Mouse (Mus musculus) MEL (cell line): ENCODE results near the gene Plcxd3. TPM values are rescaled to one million over a fixed set of nuclear protein-coding genes. Genes with fewer than 3 reads are reported as not detected.

Experiments used
- DNase-seq: peaks from one replicate; pipeline ENCODE4 v3.0.0; 2011; ENCODE audit warnings: low read depth, low spot score
- H3K27ac ChIP-seq: 2 replicates; pipeline ENCODE4 v1.5.1; 2012; ENCODE audit warnings: low read depth, mild to moderate bottlenecking, control low read depth, low read length, moderate library complexity; ENCODE audit not compliant: control insufficient read depth
- H3K27me3 ChIP-seq, 2 experiments: fragments of 150-350 bp in 1 of 2; sonication (generic) in 1 of 2; 2 replicates each; pipeline ENCODE4 v1.6.1; 2012; ENCODE audit warnings: low read length in 2 of 2, mild to moderate bottlenecking in 2 of 2, improper control_type of control experiment in 1 of 2, moderate library complexity in 1 of 2; ENCODE audit not compliant: insufficient read depth in 2 of 2, control insufficient read depth in 1 of 2
- H3K36me3 ChIP-seq, 2 experiments: 2 replicates each; pipeline ENCODE4 v1.6.1; 2012 to 2014; ENCODE audit warnings: low read length in 2 of 2, improper control_type of control experiment in 1 of 2, inconsistent platforms in 1 of 2, mild to moderate bottlenecking in 1 of 2; ENCODE audit not compliant: insufficient read depth in 2 of 2, control insufficient read depth in 1 of 2
- H3K4me1 ChIP-seq, 2 experiments: fragments of 150-350 bp in 1 of 2; sonication (generic) in 1 of 2; 2 replicates each; pipeline ENCODE4 v1.6.1; 2012; ENCODE audit warnings: low read length in 2 of 2, improper control_type of control experiment in 1 of 2, mild to moderate bottlenecking in 1 of 2; ENCODE audit not compliant: insufficient read depth in 2 of 2, control insufficient read depth in 1 of 2
- H3K4me3 ChIP-seq, 2 experiments: fragments of 150-350 bp in 1 of 2; sonication (generic) in 1 of 2; 2 replicates each; pipeline ENCODE4 v1.5.1; 2012; ENCODE audit warnings: low read depth in 2 of 2, low read length in 2 of 2, mild to moderate bottlenecking in 2 of 2, moderate library complexity in 2 of 2, control low read depth in 1 of 2, improper control_type of control experiment in 1 of 2; ENCODE audit not compliant: control insufficient read depth in 1 of 2, insufficient read depth in 1 of 2
- H3K79me2 ChIP-seq: 2 replicates; pipeline ENCODE4 v1.6.1; 2012; ENCODE audit warnings: mild to moderate bottlenecking, low read length, moderate library complexity; ENCODE audit not compliant: control insufficient read depth, poor library complexity, insufficient read depth
- H3K9ac ChIP-seq: 2 replicates; pipeline ENCODE4 v1.6.1; 2012; ENCODE audit warnings: low read depth, mild to moderate bottlenecking, control low read depth, low read length, moderate library complexity; ENCODE audit not compliant: control insufficient read depth, poor library complexity, severe bottlenecking
- H3K9me3 ChIP-seq: fragments of 150-350 bp; sonication (generic); replicated peaks from 2 replicates; pipeline ENCODE4 v1.6.1; 2012; ENCODE audit warnings: mild to moderate bottlenecking, low read length, improper control_type of control experiment, moderate library complexity; ENCODE audit not compliant: insufficient read depth
- CHD1 ChIP-seq: IDR thresholded peaks from 2 replicates; pipeline ENCODE4 v1.6.1; 2012; ENCODE audit warnings: low read depth, mild to moderate bottlenecking, inconsistent platforms, low read length, improper control_type of control experiment
- CHD2 ChIP-seq: IDR thresholded peaks from 2 replicates; pipeline ENCODE4 v1.6.1; 2011; ENCODE audit warnings: low read length, improper control_type of control experiment
- ELF1 ChIP-seq: IDR thresholded peaks from 2 replicates; pipeline ENCODE4 v1.6.1; 2014; ENCODE audit warnings: low read depth, mild to moderate bottlenecking, inconsistent platforms, low read length, improper control_type of control experiment, moderate library complexity
- EP300 ChIP-seq, 2 experiments: IDR thresholded peaks; 2 replicates each; pipeline ENCODE4 v1.6.1; 2011; ENCODE audit warnings: improper control_type of control experiment in 2 of 2, low read length in 2 of 2, low read depth in 1 of 2, mild to moderate bottlenecking in 1 of 2
- ETS1 ChIP-seq: IDR thresholded peaks from 2 replicates; pipeline ENCODE4 v1.6.1; 2012; ENCODE audit warnings: low read depth, mild to moderate bottlenecking, inconsistent platforms, low read length, improper control_type of control experiment, moderate library complexity
- GABPA ChIP-seq: IDR thresholded peaks from 2 replicates; pipeline ENCODE4 v1.6.1; 2012; ENCODE audit warnings: low read depth, mild to moderate bottlenecking, inconsistent platforms, low read length, improper control_type of control experiment, moderate library complexity
- GATA1 ChIP-seq: IDR thresholded peaks from 2 replicates; pipeline ENCODE4 v1.6.1; 2011; ENCODE audit warnings: low read depth, low read length, improper control_type of control experiment
- HCFC1 ChIP-seq: IDR thresholded peaks from 2 replicates; pipeline ENCODE4 v1.6.1; 2012; ENCODE audit warnings: low read depth, mild to moderate bottlenecking, inconsistent platforms, low read length, improper control_type of control experiment, moderate library complexity
- JUND ChIP-seq: IDR thresholded peaks from 2 replicates; pipeline ENCODE4 v1.6.1; 2011; ENCODE audit warnings: low read depth, mild to moderate bottlenecking, improper control_type of control experiment, low read length
- KAT2A ChIP-seq: conservative IDR thresholded peaks from 2 replicates; pipeline ENCODE4 v1.6.1; 2012; ENCODE audit warnings: low read depth, low read length, improper control_type of control experiment, inconsistent platforms
- MAX ChIP-seq: IDR thresholded peaks from 2 replicates; pipeline ENCODE4 v1.6.1; 2011; ENCODE audit warnings: low read length, improper control_type of control experiment
- MAZ ChIP-seq: IDR thresholded peaks from 2 replicates; pipeline ENCODE4 v1.6.1; 2012; ENCODE audit warnings: low read depth, mild to moderate bottlenecking, inconsistent platforms, low read length, improper control_type of control experiment
- MEF2A ChIP-seq: IDR thresholded peaks from 2 replicates; pipeline ENCODE4 v1.6.1; 2014; ENCODE audit warnings: low read depth, mild to moderate bottlenecking, inconsistent platforms, low read length, improper control_type of control experiment; ENCODE audit not compliant: poor library complexity, insufficient replicate concordance, severe bottlenecking; ENCODE audit errors: extremely low read depth
- MYC ChIP-seq: IDR thresholded peaks from 2 replicates; pipeline ENCODE4 v1.6.1; 2011; ENCODE audit warnings: low read depth, mild to moderate bottlenecking, low read length, improper control_type of control experiment, moderate library complexity
- NELFE ChIP-seq: IDR thresholded peaks from 2 replicates; pipeline ENCODE4 v1.6.1; 2011; ENCODE audit warnings: low read depth, low read length, improper control_type of control experiment
- NRF1 ChIP-seq: IDR thresholded peaks from 2 replicates; pipeline ENCODE4 v1.6.1; 2014; ENCODE audit warnings: low read depth, mild to moderate bottlenecking, inconsistent platforms, low read length, improper control_type of control experiment, moderate library complexity; ENCODE audit not compliant: poor library complexity, insufficient read depth, severe bottlenecking
- POLR2AphosphoS5 ChIP-seq: IDR thresholded peaks from 2 replicates; pipeline ENCODE4 v1.6.1; 2012; ENCODE audit warnings: low read depth, borderline replicate concordance, mild to moderate bottlenecking, inconsistent platforms, low read length, moderate library complexity, mixed read lengths
- RAD21 ChIP-seq: IDR thresholded peaks from 2 replicates; pipeline ENCODE4 v1.6.1; 2011; ENCODE audit warnings: mild to moderate bottlenecking, low read depth, low read length, improper control_type of control experiment
- RCOR1 ChIP-seq: IDR thresholded peaks from 2 replicates; pipeline ENCODE4 v1.6.1; 2012; ENCODE audit warnings: low read depth, mild to moderate bottlenecking, inconsistent platforms, low read length, improper control_type of control experiment
- SIN3A ChIP-seq: IDR thresholded peaks from 2 replicates; pipeline ENCODE4 v1.6.1; 2012; ENCODE audit warnings: low read length, improper control_type of control experiment, inconsistent platforms
- SMC3 ChIP-seq: IDR thresholded peaks from 2 replicates; pipeline ENCODE4 v1.6.1; 2011; ENCODE audit warnings: low read depth, low read length, improper control_type of control experiment
- TBP ChIP-seq: IDR thresholded peaks from 2 replicates; pipeline ENCODE4 v1.8.0; 2011; ENCODE audit warnings: low read depth, low read length, improper control_type of control experiment
- USF1 ChIP-seq: IDR thresholded peaks from 2 replicates; pipeline ENCODE4 v1.6.1; 2014; ENCODE audit warnings: low read depth, mild to moderate bottlenecking, inconsistent platforms, low read length, improper control_type of control experiment, moderate library complexity
- ZC3H11A ChIP-seq: IDR thresholded peaks from 2 replicates; pipeline ENCODE4 v1.6.1; 2012; ENCODE audit warnings: low read depth, mild to moderate bottlenecking, inconsistent platforms, low read length, improper control_type of control experiment
- ZKSCAN1 ChIP-seq: IDR thresholded peaks from 2 replicates; pipeline ENCODE4 v1.6.1; 2012; ENCODE audit warnings: low read depth, mild to moderate bottlenecking, inconsistent platforms, low read length, improper control_type of control experiment, moderate library complexity
- ZMIZ1 ChIP-seq: IDR thresholded peaks from 2 replicates; pipeline ENCODE4 v1.6.1; 2012; ENCODE audit warnings: low read depth, mild to moderate bottlenecking, inconsistent platforms, low read length, improper control_type of control experiment, moderate library complexity
- ZNF384 ChIP-seq: IDR thresholded peaks from 2 replicates; pipeline ENCODE4 v1.6.1; 2012; ENCODE audit warnings: low read depth, mild to moderate bottlenecking, inconsistent platforms, low read length, improper control_type of control experiment
- polyA plus RNA-seq, 2 experiments: library from polyadenylated mRNA; stranded (reverse) in 1 of 2; unstranded in 1 of 2; fragments of >175 nt in 1 of 2; fragments of >200 nt in 1 of 2; gene quantifications; 2 replicates each; pipeline versions ENCODE4 v1.2.1 to v1.2.4; 2012; ENCODE audit warnings: low replicate concordance in 2 of 2, low read depth in 1 of 2; ENCODE audit not compliant: insufficient read length in 2 of 2, insufficient read depth in 1 of 2, missing spikeins in 1 of 2
- total RNA-seq: library from RNA; depleted of rRNA; stranded (reverse); fragments of 300-350 nt; gene quantifications from 2 replicates; pipeline ENCODE4 v1.2.3, GENCODE M21; 2012

Gene Plcxd3
- total and polyA plus RNA-seq, 3 experiments = not detected

GRCm38 (mm10) chr15:4374453-4374990, 769 bp upstream of the Plcxd3 start:
- Histone ChIP-seq H3K4me1 (no peaks in the 10 kb centered on the region), H3K9me3 (no peaks in the 10 kb centered on the region), H3K4me3 (no peak overlapping the region), H3K79me2 (no peaks in the 10 kb centered on the region), H3K36me3 (no peaks in the 10 kb centered on the region), H3K27me3 (no peaks in the 10 kb centered on the region), H3K27ac (no peak overlapping the region)
- DNase-seq = no peak
- TF ChIP-seq GABPA (no peak), KAT2A (no peak), JUND (no peak), EP300 (IDR thresholded peaks at IDR 0.05; ENCODE audit: low read depth in 1 of 2, low read length in 2 of 2) (no peak), RAD21 (no peak)
- TF ChIP-seq, all 39 proteins: peak for 0
- H3K9ac ChIP-seq = no peak overlapping the region

GRCm38 (mm10) chr15:4375031-4375422, 264 bp upstream of the Plcxd3 start:
- DNase-seq = no peak

GRCm38 (mm10) chr15:4376221-4376631, 935 bp downstream of the Plcxd3 start:
- H3K4me1 ChIP-seq = no peaks in the 10 kb centered on the region
- no peak overlapping the region for H3K27ac ChIP-seq
- no peaks in the 10 kb centered on the region for H3K9me3 ChIP-seq
- H3K27me3 ChIP-seq = no peaks in the 10 kb centered on the region
- no peak for TF ChIP-seq ZNF384
- no peak for TF ChIP-seq RCOR1
- TF ChIP-seq NRF1 = no peak
- no peak for TF ChIP-seq MAX
- no peak for TF ChIP-seq HCFC1
- no peak for TF ChIP-seq CHD1
- no peak for TF ChIP-seq MEF2A
- no peak for TF ChIP-seq USF1
- TF ChIP-seq MAZ = no peak
- TF ChIP-seq SMC3 = no peak
- TF ChIP-seq JUND = no peak
- TF ChIP-seq ZC3H11A = no peak
- no peak for TF ChIP-seq MYC
- no peak for TF ChIP-seq CHD2
- TF ChIP-seq ETS1 = no peak
- TF ChIP-seq TBP = no peak
- no peak for TF ChIP-seq SIN3A
- TF ChIP-seq GABPA = no peak
- no peak for TF ChIP-seq EP300 (IDR thresholded peaks at IDR 0.05; ENCODE audit: low read depth in 1 of 2, low read length in 2 of 2)
- no peaks in the 10 kb centered on the region for H3K79me2 ChIP-seq
- H3K36me3 ChIP-seq = no peaks in the 10 kb centered on the region
- no peak overlapping the region for H3K4me3 ChIP-seq
- H3K9ac ChIP-seq = no peak overlapping the region
- DNase-seq = no peak

More at GRCm38 (mm10) chr15:4375031-4375422, 264 bp upstream of the Plcxd3 start:
- no peaks in the 10 kb centered on the region for H3K4me1 ChIP-seq
- H3K36me3 ChIP-seq = no peaks in the 10 kb centered on the region
- no peak overlapping the region for H3K4me3 ChIP-seq
- H3K79me2 ChIP-seq = no peaks in the 10 kb centered on the region
- H3K9ac ChIP-seq = no peak overlapping the region
- no peak for TF ChIP-seq MYC
- TF ChIP-seq POLR2AphosphoS5 = no peak
- TF ChIP-seq SMC3 = no peak
- no peak for TF ChIP-seq JUND
- no peak for TF ChIP-seq USF1
- no peak for TF ChIP-seq GATA1
- no peak for TF ChIP-seq ZKSCAN1
- no peak for TF ChIP-seq ELF1
- TF ChIP-seq KAT2A = no peak
- no peak for TF ChIP-seq ZMIZ1
- no peak for TF ChIP-seq CHD1
- TF ChIP-seq NELFE = no peak
- TF ChIP-seq GABPA = no peak
- TF ChIP-seq TBP = no peak
- no peak for TF ChIP-seq SIN3A
- H3K27me3 ChIP-seq = no peaks in the 10 kb centered on the region
- no peak overlapping the region for H3K27ac ChIP-seq
- H3K9me3 ChIP-seq = no peaks in the 10 kb centered on the region
